Mouse (Mus musculus) hematopoietic stem cell, adult 5-6 weeks (primary cell): ENCODE measurements at regions not wholly inside any gene's neighbourhood (a gene's known extent, or its start where the extent isn't known, plus 50 kb on each side); places are given as distances from the start of the nearest gene placed in this dataset.
A peak's percentile ranks its signal among the peaks of the same experiment; 100 is the strongest.

Experiments used
- ATAC-seq, 2 experiments: fragments of 125-278 bp in 1 of 2; replicated peaks in 1 of 2; 2 replicates each; pipeline ENCODE4 v1.8.0; 2016 to 2017; ENCODE audit warnings: inconsistent platforms in 2 of 2, mild to moderate bottlenecking in 2 of 2, moderate number of reproducible peaks in 2 of 2, low read depth in 1 of 2, moderate TSS enrichment in 1 of 2; ENCODE audit not compliant: low FRiP score in 2 of 2, poor library complexity in 2 of 2, severe bottlenecking in 2 of 2, insufficient read depth in 1 of 2, low TSS enrichment in 1 of 2

DNA sequence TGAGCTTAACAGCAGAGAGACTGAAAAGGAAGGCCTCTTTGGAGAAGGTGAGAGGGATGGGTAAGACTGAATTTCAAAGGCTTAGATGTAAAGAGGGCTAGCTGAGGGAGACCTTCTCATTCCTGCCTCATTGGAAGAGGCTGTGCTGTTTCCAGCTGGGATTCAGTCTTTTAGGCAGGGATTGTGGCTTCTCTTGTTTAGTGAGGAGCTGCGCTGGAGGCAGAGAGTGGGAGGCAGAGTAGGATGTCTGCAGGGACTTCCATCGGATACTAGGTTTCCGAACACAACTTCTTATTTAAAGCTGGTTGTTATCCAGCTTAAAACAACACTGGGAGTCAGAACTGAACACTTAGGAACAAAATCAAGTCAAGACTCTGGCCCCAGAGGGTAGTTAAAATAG is 194.8 kb upstream of the Ppargc1a start:
- no peak for ATAC-seq

DNA sequence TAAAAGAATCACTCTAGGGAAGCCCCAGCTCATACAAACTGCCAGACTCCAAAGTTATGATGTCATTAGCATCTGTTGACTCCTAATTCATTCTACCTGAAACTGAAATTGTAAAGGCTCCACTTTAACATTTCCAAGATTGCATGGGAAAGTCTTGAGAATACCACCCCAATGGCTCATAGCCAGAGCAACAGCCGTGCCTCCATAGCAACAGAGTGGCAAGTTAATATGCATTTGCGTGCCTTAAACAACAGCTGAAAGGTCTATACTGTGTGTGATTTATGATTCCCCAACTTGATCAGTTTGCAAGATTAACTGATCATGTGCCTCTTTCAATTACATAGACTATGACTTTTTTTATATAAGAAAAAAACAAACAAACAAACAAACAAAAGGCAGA is 190.8 kb upstream of the Ppargc1a start:
- ATAC-seq = no peak

DNA sequence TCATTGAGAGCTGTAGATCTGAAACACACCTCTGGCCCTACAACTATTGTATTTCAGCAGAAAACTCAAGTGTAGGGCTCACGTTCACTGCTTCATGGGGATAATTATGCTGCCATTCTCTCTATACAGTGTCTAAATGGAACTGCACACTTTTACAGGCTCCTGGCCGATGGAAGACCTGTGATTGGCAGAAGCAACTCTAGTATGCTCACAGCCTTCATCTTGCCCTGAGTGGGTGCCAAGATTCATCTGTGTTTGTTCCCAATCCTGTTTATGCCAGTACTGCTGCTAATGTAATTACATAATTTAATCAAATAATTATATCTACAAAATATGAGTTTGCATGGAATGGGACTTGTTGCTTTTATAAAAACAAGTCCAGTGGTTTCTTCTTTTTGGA is 190.3 kb upstream of the Ppargc1a start:
- ATAC-seq = no peak

DNA sequence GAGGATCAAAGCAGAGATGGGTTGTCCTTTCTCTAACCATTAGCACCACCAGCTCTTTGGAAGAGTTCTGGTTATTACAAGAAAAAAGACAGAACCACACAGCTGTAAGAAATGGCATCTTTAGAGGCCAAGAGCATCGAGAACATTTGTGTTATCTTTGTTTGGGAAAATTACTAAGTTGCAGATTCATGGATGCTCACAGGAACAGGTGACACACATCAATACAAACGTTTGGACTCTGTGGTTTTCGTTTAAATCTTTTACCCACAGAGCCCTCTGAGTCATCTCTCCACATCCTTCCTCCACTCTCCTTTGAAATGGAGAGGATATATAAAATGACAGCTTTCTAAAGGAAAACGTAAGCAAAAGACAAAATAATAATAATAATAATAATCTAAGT is 184.5 kb upstream of the Ppargc1a start:
- ATAC-seq = no peak

DNA sequence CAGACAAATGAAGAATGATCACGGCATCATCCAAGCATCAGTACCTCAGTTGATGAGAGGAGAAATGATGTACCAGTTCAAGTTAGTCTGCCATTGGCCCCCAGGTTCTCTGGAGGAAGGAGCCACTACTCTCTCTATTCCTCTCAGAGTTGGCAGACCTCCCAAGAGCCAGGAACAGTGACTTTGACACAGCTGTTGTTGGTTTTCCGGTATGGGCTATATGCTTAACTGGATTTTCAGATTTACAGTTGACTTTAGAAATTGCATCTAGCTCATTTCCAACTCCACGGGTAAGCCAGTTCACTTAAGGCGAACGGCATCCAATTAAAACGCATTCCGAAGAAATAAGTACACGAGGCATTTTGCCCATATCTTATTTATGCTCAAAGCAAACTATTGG is 182.9 kb upstream of the Ppargc1a start:
- ATAC-seq = no peak

GRCm38 (mm10) chr5:51740893-51741292 is 173.4 kb upstream of the Ppargc1a start:
- no peak for ATAC-seq

- no peak for ATAC-seq
Observed at GRCm38 (mm10) chr5:51730241-51730640, 162.7 kb upstream of the Ppargc1a start.

- no peak for ATAC-seq
Observed at GRCm38 (mm10) chr5:51729771-51730170, 162.2 kb upstream of the Ppargc1a start.

GRCm38 (mm10) chr5:51726762-51727161 is 159.2 kb upstream of the Ppargc1a start:
- no peak for ATAC-seq

DNA sequence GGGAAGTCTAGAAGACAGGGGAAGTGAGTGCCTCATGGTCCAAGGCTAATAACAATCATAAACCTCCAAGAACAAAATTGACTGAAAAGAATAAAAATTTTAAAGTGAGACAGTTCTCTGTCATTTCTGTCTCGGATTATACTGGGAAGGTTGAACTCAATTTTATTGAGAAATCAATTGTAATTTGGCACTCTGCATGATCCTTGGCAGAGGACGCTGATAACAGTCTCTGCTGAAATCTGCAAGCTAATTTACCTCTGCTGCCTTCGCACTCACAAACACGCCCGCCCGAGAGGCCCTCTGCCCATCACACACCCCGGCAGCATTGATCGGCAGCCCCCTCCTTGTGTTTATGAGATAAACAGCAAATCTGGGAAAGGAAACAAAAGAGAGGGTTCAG is 151.4 kb upstream of the Ppargc1a start:
- ATAC-seq = no peak

DNA sequence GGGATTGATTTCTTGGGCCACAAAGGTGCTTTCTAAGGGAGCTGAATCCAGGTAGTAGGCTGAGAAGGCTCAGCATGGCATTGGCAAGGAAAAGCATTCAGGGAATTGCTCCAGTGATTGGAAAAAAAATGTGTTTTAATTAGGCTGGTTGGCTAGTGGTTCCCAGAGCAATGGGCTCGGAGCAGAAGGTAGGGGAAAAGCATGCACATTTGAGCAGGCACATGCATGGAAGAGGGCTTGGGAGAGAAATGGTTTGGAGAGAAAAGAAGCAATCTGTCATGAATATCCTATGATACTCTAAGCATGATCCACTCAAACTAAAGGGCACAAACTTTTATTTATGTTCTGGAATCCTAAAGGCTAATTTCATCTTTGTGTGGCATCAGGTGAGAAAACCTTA is 150.9 kb upstream of the Ppargc1a start:
- no peak for ATAC-seq

DNA sequence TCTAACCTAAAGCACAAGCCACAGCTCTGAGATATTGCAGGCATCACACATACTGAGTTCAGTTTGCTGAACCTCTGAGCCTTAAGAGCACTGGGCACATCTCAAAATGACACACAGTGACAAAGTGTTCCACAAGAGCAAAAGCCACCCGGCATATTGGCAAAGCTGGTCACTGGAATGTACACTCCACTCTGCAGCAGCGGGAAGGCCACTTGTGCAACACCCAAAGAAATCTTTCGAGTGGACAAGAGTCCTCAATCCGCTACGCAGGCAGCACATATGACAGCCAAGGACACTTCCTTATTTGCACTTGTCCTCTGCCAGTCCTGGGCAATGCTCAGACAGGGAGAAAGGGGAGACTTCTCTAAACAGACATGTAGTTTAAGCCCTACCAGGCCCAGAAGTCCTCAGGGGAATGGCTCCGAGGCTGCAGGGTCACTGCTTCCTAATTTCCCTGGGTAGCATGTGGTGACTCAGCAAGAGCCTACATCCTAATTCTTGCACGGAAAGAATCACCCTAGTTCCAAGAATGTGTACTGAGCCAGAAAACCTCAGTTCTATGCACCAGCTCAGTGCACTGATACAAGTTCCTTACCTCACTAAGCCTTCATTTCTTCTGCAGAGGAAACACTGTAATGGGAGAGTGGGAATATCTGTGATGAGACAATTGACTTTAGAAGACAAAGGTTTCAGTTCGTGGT is 144.5 kb upstream of the Ppargc1a start:
- ATAC-seq = no peak

- no peak for ATAC-seq
Observed at GRCm38 (mm10) chr5:51710664-51711063, 143.1 kb upstream of the Ppargc1a start.

DNA sequence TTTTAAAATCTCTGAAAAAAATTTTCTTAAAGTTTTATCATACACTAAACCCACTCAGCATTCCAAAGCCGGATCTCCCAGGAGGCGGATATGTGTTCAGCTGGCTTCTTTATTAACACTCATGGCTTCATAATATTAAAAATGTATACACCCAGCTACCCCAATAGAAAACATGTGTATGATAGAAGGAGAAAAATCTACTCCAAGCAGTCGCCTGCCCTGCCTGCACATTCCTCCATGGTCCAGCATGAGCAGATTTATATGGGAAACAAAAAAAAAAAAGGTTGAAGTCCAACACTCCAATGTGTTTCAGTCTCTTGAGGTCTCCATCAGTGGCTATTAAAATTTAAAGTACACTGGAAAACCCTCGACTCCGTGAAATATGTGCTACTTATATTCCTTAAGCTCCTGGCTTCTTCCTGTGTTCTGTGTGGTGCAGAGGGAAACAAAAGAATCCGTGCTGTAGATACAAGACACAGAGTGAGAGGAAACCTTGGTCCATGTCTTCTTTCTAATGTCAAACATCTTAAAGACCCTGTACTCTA is 142.0 kb upstream of the Ppargc1a start:
- ATAC-seq = no peak

GRCm38 (mm10) chr5:51679884-51680283 is 112.4 kb upstream of the Ppargc1a start:
- ATAC-seq = no peak

DNA sequence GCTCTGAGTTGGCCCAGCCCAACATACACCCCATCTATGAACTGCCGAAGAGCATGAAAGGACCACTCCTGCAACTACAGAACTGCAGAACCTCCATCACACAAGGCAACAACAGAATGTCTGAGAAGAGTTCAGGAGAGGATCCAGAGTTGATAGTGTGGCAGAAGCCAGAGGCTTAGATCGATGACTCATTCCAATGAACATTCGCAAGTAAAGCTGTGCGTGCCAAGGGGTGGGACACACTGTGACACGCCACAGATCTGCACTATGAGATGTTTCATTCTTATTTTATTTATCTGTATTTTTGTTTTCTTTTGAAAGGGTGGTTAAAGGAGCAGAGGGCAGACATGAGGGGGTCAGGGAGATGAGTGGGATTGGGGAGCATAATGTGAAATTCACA is 103.7 kb upstream of the Ppargc1a start:
- no peak for ATAC-seq

DNA sequence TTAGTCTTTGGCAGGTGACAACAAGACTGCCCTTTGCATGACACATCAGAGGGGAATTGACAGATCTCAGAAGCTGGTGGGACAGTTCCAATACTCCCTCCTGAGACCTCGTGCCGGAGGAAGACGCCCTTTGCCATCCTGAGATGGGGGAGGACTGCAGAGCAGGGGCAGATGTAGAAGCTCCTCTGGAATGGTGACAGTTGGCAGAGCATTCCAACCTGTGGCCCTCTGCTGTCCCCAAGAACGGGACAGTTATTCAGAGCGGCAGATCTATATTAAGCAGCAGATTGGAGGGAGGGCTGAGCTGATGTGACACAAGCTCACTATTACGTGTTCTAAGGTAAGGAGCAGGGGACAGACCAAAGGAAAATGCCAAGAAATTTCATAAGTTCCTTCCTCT is 97.7 kb upstream of the Ppargc1a start:
- no peak for ATAC-seq

DNA sequence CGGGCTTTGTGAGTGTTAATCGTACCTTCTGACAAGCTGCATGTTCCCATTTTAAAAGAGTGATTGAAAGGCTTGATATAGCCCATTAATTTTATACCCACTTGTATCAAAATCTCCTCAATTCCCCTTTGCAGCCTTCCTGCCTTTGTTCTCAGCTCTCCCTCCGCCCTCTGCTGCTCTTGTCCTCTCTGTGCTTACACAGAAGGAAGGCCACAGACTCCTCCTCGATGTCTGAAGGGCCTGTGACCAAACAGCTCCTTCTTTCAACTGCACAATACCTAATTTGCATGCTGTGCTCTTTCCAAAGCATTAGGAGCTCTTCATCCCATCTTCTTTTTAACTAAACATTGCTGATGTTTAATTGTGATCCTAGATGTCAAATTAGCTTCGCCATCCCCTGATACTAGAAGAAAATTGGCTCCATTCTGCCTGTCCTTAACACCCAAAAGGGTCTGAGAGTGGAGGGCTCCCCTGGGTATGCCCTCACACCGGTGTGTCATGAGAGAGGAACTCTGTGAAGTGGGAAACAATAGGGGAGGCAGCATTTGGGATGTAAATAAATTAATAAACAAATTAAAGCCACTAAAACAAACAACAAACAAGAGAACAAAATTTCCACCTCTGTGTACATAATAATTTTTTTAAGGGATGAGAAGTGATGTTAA is 90.8 kb upstream of the Ppargc1a start:
- no peak for ATAC-seq

GRCm38 (mm10) chr5:51653507-51653906 is 86.0 kb upstream of the Ppargc1a start:
- peak in 1 of 2 experiments; percentile 65; a peak in 2 of 4 replicates for ATAC-seq
